Mouse (Mus musculus): Measurements from ENCODE around the gene Olfr172. TPM values are rescaled to one million over a fixed set of nuclear protein-coding genes. Genes with fewer than 3 reads are reported as not detected.

The Olfr172 gene
- polyA plus RNA-seq, 1 experiment = not detected

DNA sequence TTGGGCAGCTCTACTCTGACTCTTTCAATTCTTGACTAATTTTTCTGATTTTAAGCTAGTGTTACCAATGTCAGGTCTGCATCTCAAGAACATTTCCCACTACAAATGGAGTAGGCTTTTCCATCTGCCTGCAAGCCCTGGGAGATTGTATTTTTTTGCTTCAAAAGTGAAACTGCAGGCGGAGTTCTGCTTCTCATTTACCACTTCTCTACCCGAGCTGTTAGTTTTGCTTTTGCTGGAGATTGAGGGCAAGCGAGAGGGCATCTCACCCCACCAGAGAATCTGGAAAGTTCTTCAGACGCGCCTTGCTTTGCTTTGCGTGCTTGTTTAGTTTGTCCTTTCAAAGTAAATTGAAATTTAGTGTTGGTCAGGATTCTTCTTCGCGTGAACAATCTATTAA lies 50.8 kb downstream of the Olfr172 start:
- Histone ChIP-seq H3K27me3 (ENCODE audit: control insufficient read depth, insufficient read depth, low read length) (no peaks in the 10 kb centered on the region), H3K36me3 (ENCODE audit: control insufficient read depth, insufficient read depth, low read length) (no peaks in the 10 kb centered on the region), H3K4me3 (ENCODE audit: control insufficient read depth, low read depth, low read length) (no peak overlapping the region), H3K27ac (ENCODE audit: control insufficient read depth, insufficient read depth, low read depth, low read length) (no peak overlapping the region), H3K4me1 (ENCODE audit: control insufficient read depth, insufficient read depth, low read length) (no peaks in the 10 kb centered on the region)
- TF ChIP-seq POLR2A (IDR thresholded peaks at IDR 0.05; ENCODE audit: control insufficient read depth, low read depth, low read length) (no peak), CTCF (IDR thresholded peaks at IDR 0.05; ENCODE audit: control insufficient read depth, insufficient read depth, insufficient replicate concordance, low read depth, low read length) (no peak)

Other genes with a start within 250 kb of the Olfr172 start
- 24.2 and 27.0 TPM in 2 replicates for gene St3gal6, start 238.9 kb downstream of the Olfr172 start, polyA plus RNA-seq (2012; rRNA removed)
- gene Gm813, start 146.2 kb downstream of the Olfr172 start, polyA plus RNA-seq (2012; rRNA removed) = not detected in 2 replicates
- 0.09 and 0.16 TPM in 2 replicates for gene E330017A01Rik, start 124.4 kb downstream of the Olfr172 start, polyA plus RNA-seq (2012; rRNA removed)
- gene Cpox, start 92.9 kb downstream of the Olfr172 start, polyA plus RNA-seq (2012; rRNA removed) = 2.1 and 2.2 TPM in 2 replicates
- gene Gpr15, start 44.1 kb downstream of the Olfr172 start, polyA plus RNA-seq (2012; rRNA removed) = 3.8 and 4.2 TPM in 2 replicates
- 50.2 and 50.5 TPM in 2 replicates for gene Cldnd1, start 35.3 kb downstream of the Olfr172 start, polyA plus RNA-seq (2012; rRNA removed)
- gene Olfr173, start 37.1 kb upstream of the Olfr172 start, polyA plus RNA-seq (2012; rRNA removed) = not detected in 2 replicates
- not detected in 2 replicates for gene Olfr175-ps1, start 63.6 kb upstream of the Olfr172 start, polyA plus RNA-seq (2012; rRNA removed)
- not detected in 2 replicates for gene Olfr177, start 111.6 kb upstream of the Olfr172 start, polyA plus RNA-seq (2012; rRNA removed)
- gene Olfr178, start 128.9 kb upstream of the Olfr172 start, polyA plus RNA-seq (2012; rRNA removed) = not detected in 2 replicates
- gene Olfr181, start 165.6 kb upstream of the Olfr172 start, polyA plus RNA-seq (2012; rRNA removed) = 0.28 and 0.83 TPM in 2 replicates
- 0.27 and 0.34 TPM in 2 replicates for gene Olfr180, start 166.2 kb upstream of the Olfr172 start, polyA plus RNA-seq (2012; rRNA removed)
- 0.22 and 0.28 TPM in 2 replicates for gene Olfr183, start 232.2 kb upstream of the Olfr172 start, polyA plus RNA-seq (2012; rRNA removed)